Mouse (Mus musculus) left cerebral cortex, postnatal 14 days (tissue): ENCODE results near the gene Agap1. TPM values are rescaled to one million over a fixed set of nuclear protein-coding genes. Genes with fewer than 3 reads are reported as not detected.

Source experiments
- DNase-seq, 2 experiments: peaks; one replicate each; pipeline ENCODE4 v3.0.0; 2021 to 2022; ENCODE audit warnings: low spot score in 2 of 2, mixed read lengths in 1 of 2
- intact Hi-C: fragments of 180-260 bp; cut with DNase I; formaldehyde crosslinking; loops from one replicate; pipeline ENCODE4 v1.15.1; 2025
- total RNA-seq, 2 experiments: library from RNA; stranded (reverse); gene quantifications; 2 replicates each; pipeline ENCODE4 v1.2.3; 2021

The Agap1 gene
- total RNA-seq, 2 experiments from 2014 or later = 246 to 257 TPM

GRCm38 (mm10) chr1:89566578-89567488, 112.2 kb downstream of the Agap1 start:
- no peak for DNase-seq
- intact Hi-C loops = no loop called here

- DNase-seq = no peak
- intact Hi-C loops = no loop called here
Observed at GRCm38 (mm10) chr1:89568546-89569405, 114.2 kb downstream of the Agap1 start.

GRCm38 (mm10) chr1:89570522-89571299, 116.1 kb downstream of the Agap1 start:
- no peak for DNase-seq

GRCm38 (mm10) chr1:89573486-89573885, 118.9 kb downstream of the Agap1 start:
- intact Hi-C loops = no loop called here
- peak in 1 of 2 experiments; percentile 44 for DNase-seq

More at GRCm38 (mm10) chr1:89570522-89571299, 116.1 kb downstream of the Agap1 start:
- intact Hi-C loops = no loop called here

GRCm38 (mm10) chr1:89574941-89575890, 120.6 kb downstream of the Agap1 start:
- intact Hi-C loops = loop anchor here (5.0 kb wide), 1 partner anchor 38 kb away; no protein-coding TSS in a partner anchor
- no peak for DNase-seq

GRCm38 (mm10) chr1:89576174-89576890, 121.7 kb downstream of the Agap1 start:
- intact Hi-C loops = loop anchor here (5.0 kb wide), 1 partner anchor 39 kb away; no protein-coding TSS in a partner anchor
- DNase-seq = no peak

- intact Hi-C loops = loop anchor here (5.0 kb wide), 1 partner anchor 40 kb away; no protein-coding TSS in a partner anchor
- DNase-seq = peak; percentile 71 to 86
Observed at GRCm38 (mm10) chr1:89576985-89577384, 122.4 kb downstream of the Agap1 start.

- peak; percentile 82 to 88 for DNase-seq
- intact Hi-C loops = loop anchor here (2.0 to 5.0 kb wide), 2 partner anchors 47 to 54 kb away; no protein-coding TSS in a partner anchor
Observed at GRCm38 (mm10) chr1:89580031-89580998, 125.7 kb downstream of the Agap1 start.

- intact Hi-C loops = loop anchor here (2.0 to 5.0 kb wide), 2 partner anchors 46 to 54 kb away; no protein-coding TSS in a partner anchor
- DNase-seq = peak in 1 of 2 experiments; percentile 47
Observed at GRCm38 (mm10) chr1:89580999-89581765, 126.6 kb downstream of the Agap1 start.

- intact Hi-C loops = loop anchor here (2.0 to 5.0 kb wide), 2 partner anchors 46 to 55 kb away; no protein-coding TSS in a partner anchor
- no peak for DNase-seq
Observed at GRCm38 (mm10) chr1:89581766-89582125, 127.1 kb downstream of the Agap1 start.

GRCm38 (mm10) chr1:89583369-89583768, 128.8 kb downstream of the Agap1 start:
- intact Hi-C loops = loop anchor here (5.0 kb wide), 1 partner anchor 44 kb away; no protein-coding TSS in a partner anchor
- DNase-seq = no peak

- no peak for DNase-seq
- intact Hi-C loops = no loop called here
Observed at GRCm38 (mm10) chr1:89586991-89587683, 132.5 kb downstream of the Agap1 start.

- DNase-seq = peak in 1 of 2 experiments; percentile 52
- intact Hi-C loops = no loop called here
Observed at GRCm38 (mm10) chr1:89588154-89588553, 133.5 kb downstream of the Agap1 start.

GRCm38 (mm10) chr1:89590994-89591393, 136.4 kb downstream of the Agap1 start:
- intact Hi-C loops = no loop called here
- no peak for DNase-seq

- DNase-seq = no peak
- intact Hi-C loops = no loop called here
Observed at GRCm38 (mm10) chr1:89593219-89593618, 138.6 kb downstream of the Agap1 start.
